Mouse (Mus musculus): ENCODE data around the gene Bnip1.

GRCm38 (mm10) chr17:26839718-26840438 lies 59.0 kb downstream of the Bnip1 start:
- TF ChIP-seq CTCF (conservative IDR thresholded peaks at IDR 0.05; ENCODE audit: insufficient read depth, insufficient read length, low read depth, low read length) (no peak), POLR2A (IDR thresholded peaks at IDR 0.05; ENCODE audit: low read depth, low read length) (no peak)
